Mouse (Mus musculus) midbrain, postnatal 0 days (tissue): Measurements from ENCODE around the gene Fgfrl1. TPM values are rescaled to one million over a fixed set of nuclear protein-coding genes. Genes with fewer than 3 reads are reported as not detected.
"Not testable (repeated sequence)": the region's sequence is repeated elsewhere in the genome, so short reads cannot be mapped to it uniquely, and the experiment has no call there.

Experiments
- ATAC-seq: fragments of 200-750 bp; cut with Nextera tagmentation; 2 replicates; pipeline ENCODE4 v1.8.0; 2017; ENCODE audit warnings: moderate number of reproducible peaks, mild to moderate bottlenecking, moderate TSS enrichment, moderate library complexity; ENCODE audit not compliant: low FRiP score
- DNase-seq: peaks from one replicate; pipeline ENCODE4 v3.0.0-alpha.2; 2015; ENCODE audit warnings: low spot score
- H3K27ac ChIP-seq: fragments of 300-500 bp; sonication (generic); 2 replicates; pipeline ENCODE4 v1.5.1; 2014; ENCODE audit warnings: low read depth, mild to moderate bottlenecking, low read length, mixed read lengths
- H3K27me3 ChIP-seq: fragments of 300-500 bp; sonication (generic); 2 replicates; pipeline ENCODE4 v1.6.1; 2014; ENCODE audit warnings: low read length, control low read depth, mixed read lengths; ENCODE audit not compliant: insufficient read depth
- H3K36me3 ChIP-seq: fragments of 300-500 bp; sonication (generic); 2 replicates; pipeline ENCODE4 v1.6.1; 2014; ENCODE audit warnings: low read length, control low read depth, mixed read lengths; ENCODE audit not compliant: insufficient read depth
- H3K4me1 ChIP-seq: fragments of 300-500 bp; sonication (generic); 2 replicates; pipeline ENCODE4 v1.6.1; 2014; ENCODE audit warnings: mild to moderate bottlenecking, control low read depth, antibody characterized with exemption, low read length, mixed read lengths; ENCODE audit not compliant: insufficient read depth
- H3K4me2 ChIP-seq: fragments of 300-500 bp; sonication (generic); 2 replicates; pipeline ENCODE4 v1.6.1; 2014; ENCODE audit warnings: low read depth, mild to moderate bottlenecking, low read length, mixed read lengths; ENCODE audit not compliant: poor library complexity, severe bottlenecking
- H3K4me3 ChIP-seq: fragments of 300-500 bp; sonication (generic); 2 replicates; pipeline ENCODE4 v1.5.1; 2014; ENCODE audit warnings: low read depth, mild to moderate bottlenecking, low read length, moderate library complexity
- H3K9ac ChIP-seq: fragments of 300-500 bp; sonication (generic); replicated peaks from 2 replicates; pipeline ENCODE4 v1.6.1; 2014; ENCODE audit warnings: mild to moderate bottlenecking, low read length, moderate library complexity, mixed read lengths; ENCODE audit not compliant: poor library complexity, severe bottlenecking
- H3K9me3 ChIP-seq: fragments of 300-500 bp; sonication (generic); 2 replicates; pipeline ENCODE4 v1.6.1; 2016; ENCODE audit warnings: low read length, control low read depth
- CTCF ChIP-seq: IDR thresholded peaks from 2 replicates; pipeline ENCODE4 v1.5.1; 2016; ENCODE audit warnings: antibody characterized with exemption, mild to moderate bottlenecking
- WGBS: fragments of 180-500 bp; shearing (Covaris S2); extraction: QIAGEN DNeasy Blood & Tissue Kit; methylation state at CpG from one replicate; pipeline ENCODE4 v1.1.7; 2014; 5-methylcytosine and 5-hydroxymethylcytosine counted together
- polyA plus RNA-seq: library from polyadenylated mRNA; unstranded; fragments of >200 nt; fragmentation: Nextera tagmentation; extraction: Ambion mirVana; gene quantifications from 2 replicates; pipeline ENCODE4 v1.2.1, GENCODE M21; 2015
- total RNA-seq: library from RNA; depleted of rRNA; stranded (reverse); fragments of >200 nt; gene quantifications from 2 replicates; pipeline ENCODE4 v1.2.3, GENCODE M21; 2014; rRNA removed

Gene Fgfrl1
- total and polyA plus RNA-seq, 2 experiments from 2014 or later: 5.7 to 20.4 TPM

GRCm38 (mm10) chr5:108742596-108742995 is 50.4 kb downstream of the Fgfrl1 start:
- Histone ChIP-seq H3K27ac (no peak overlapping the region), H3K4me1 (no peaks in the 10 kb centered on the region), H3K4me2 (no peak overlapping the region), H3K9ac (no peak overlapping the region), H3K36me3 (no peaks in the 10 kb centered on the region), H3K9me3 (no peaks in the 10 kb centered on the region), H3K27me3 (no peaks in the 10 kb centered on the region), H3K4me3 (no peak overlapping the region)
- DNase-seq (no peak), ATAC-seq (no peak)
- no peak for TF ChIP-seq CTCF
- 52% methylated on average over 2 of the region's 2 CpGs for WGBS

GRCm38 (mm10) chr5:108743856-108744255 is 51.7 kb downstream of the Fgfrl1 start:
- H3K4me1 ChIP-seq: no peaks in the 10 kb centered on the region
- 69% methylated on average over 2 of the region's 2 CpGs for WGBS
- H3K9me3 ChIP-seq: no peaks in the 10 kb centered on the region
- no peak overlapping the region for H3K4me2 ChIP-seq
- no peak for ATAC-seq
- no peak overlapping the region for H3K4me3 ChIP-seq
- no peak overlapping the region for H3K9ac ChIP-seq
- DNase-seq: no peak
- no peaks in the 10 kb centered on the region for H3K27me3 ChIP-seq
- H3K36me3 ChIP-seq: no peaks in the 10 kb centered on the region
- no peak overlapping the region for H3K27ac ChIP-seq
- no peak; the same call in 1 of the 2 replicates for TF ChIP-seq CTCF

DNA sequence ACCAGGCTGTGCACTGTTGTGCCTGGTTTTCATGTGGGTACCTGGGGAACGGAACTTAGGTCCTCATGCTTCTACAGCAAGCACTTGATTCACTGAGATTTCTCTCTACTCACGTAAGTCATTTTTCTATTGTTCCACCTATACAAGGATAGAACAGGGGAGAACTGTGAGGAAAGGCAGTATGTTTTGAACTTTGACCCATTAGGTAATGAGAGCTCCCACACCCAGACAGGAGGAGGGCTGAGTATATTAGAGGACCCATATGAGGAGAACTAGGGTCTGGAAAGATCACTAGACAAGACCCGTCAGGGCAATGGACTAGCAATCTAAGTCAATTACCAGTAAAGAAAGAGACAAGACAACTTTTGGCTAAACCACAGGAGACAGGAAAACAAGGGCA is 52.4 kb downstream of the Fgfrl1 start:
- no peak overlapping the region for H3K9ac ChIP-seq
- no peaks in the 10 kb centered on the region for H3K4me1 ChIP-seq
- H3K4me3 ChIP-seq: no peak overlapping the region
- no peaks in the 10 kb centered on the region for H3K27me3 ChIP-seq
- DNase-seq: no peak
- no peaks in the 10 kb centered on the region for H3K9me3 ChIP-seq
- WGBS: 85% methylated on average over 3 of the region's 3 CpGs
- no peak overlapping the region for H3K4me2 ChIP-seq
- no peaks in the 10 kb centered on the region for H3K36me3 ChIP-seq
- no peak for TF ChIP-seq CTCF
- no peak overlapping the region for H3K27ac ChIP-seq
- ATAC-seq: no peak

GRCm38 (mm10) chr5:108750328-108751210 is 58.4 kb downstream of the Fgfrl1 start:
- Histone ChIP-seq H3K4me1 (no peaks in the 10 kb centered on the region), H3K27ac (no peak overlapping the region), H3K4me2 (no peak overlapping the region), H3K4me3 (no peak overlapping the region), H3K27me3 (no peaks in the 10 kb centered on the region), H3K9me3 (no peaks in the 10 kb centered on the region), H3K9ac (no peak overlapping the region), H3K36me3 (no peaks in the 10 kb centered on the region)
- ATAC-seq (no peak), DNase-seq (no peak)
- 82% methylated on average over 5 of the region's 5 CpGs for WGBS
- TF ChIP-seq CTCF: no peak

DNA sequence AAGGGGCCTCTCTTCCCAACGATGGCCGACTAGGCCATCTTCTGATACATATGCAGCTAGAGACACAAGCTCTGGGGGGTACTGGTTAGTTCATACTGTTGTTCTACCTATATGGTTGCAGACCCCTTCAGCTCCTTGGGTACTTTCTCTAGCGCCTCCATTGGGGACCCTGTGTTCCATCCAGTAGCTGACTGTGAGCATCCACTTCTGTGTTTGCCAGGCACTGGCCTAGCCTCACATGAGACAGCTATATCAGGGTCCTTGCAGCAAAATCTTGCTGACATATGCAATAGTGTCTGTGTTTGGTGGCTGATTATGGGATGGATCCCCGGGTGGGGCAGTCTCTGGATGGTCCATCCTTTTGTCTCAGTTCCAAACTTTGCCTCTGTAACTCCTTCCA is 59.1 kb downstream of the Fgfrl1 start:
- DNase-seq, H3K4me2 ChIP-seq, H3K27ac ChIP-seq, H3K9ac ChIP-seq, H3K4me3 ChIP-seq, ATAC-seq, H3K36me3 ChIP-seq, H3K9me3 ChIP-seq, H3K27me3 ChIP-seq, H3K4me1 ChIP-seq: not testable (repeated sequence)
- 88% methylated on average over 4 of the region's 4 CpGs for WGBS

Other genes starting within 250 kb of the Fgfrl1 start
- gene Mfsd7a, start 243.5 kb upstream of the Fgfrl1 start, total RNA-seq: 0.09 and 0.22 TPM in 2 replicates
- 0.14 TPM in 1 of 2 replicates, not detected in the other for gene Mfsd7a, start 243.5 kb upstream of the Fgfrl1 start, polyA plus RNA-seq
- 34.9 and 37.5 TPM in 2 replicates for gene Pcgf3, start 231.2 kb upstream of the Fgfrl1 start, total RNA-seq
- 14.5 and 17.6 TPM in 2 replicates for gene Pcgf3, start 231.2 kb upstream of the Fgfrl1 start, polyA plus RNA-seq
- 47.2 and 66.4 TPM in 2 replicates for gene Cplx1, start 142.4 kb upstream of the Fgfrl1 start, total RNA-seq
- gene Cplx1, start 142.4 kb upstream of the Fgfrl1 start, polyA plus RNA-seq: 97.4 and 117 TPM in 2 replicates
- gene Gak, start 62.6 kb upstream of the Fgfrl1 start, total RNA-seq: 76.7 and 77.1 TPM in 2 replicates
- 46.1 and 48.6 TPM in 2 replicates for gene Gak, start 62.6 kb upstream of the Fgfrl1 start, polyA plus RNA-seq
- 34.1 and 37.6 TPM in 2 replicates for gene Tmem175, start 62.6 kb upstream of the Fgfrl1 start, total RNA-seq
- 34.2 and 41.4 TPM in 2 replicates for gene Tmem175, start 62.6 kb upstream of the Fgfrl1 start, polyA plus RNA-seq
- gene Idua, start 32.1 kb upstream of the Fgfrl1 start, total RNA-seq: 9.2 and 10.9 TPM in 2 replicates
- 8.8 and 9.8 TPM in 2 replicates for gene Idua, start 32.1 kb upstream of the Fgfrl1 start, polyA plus RNA-seq
- gene Dgkq, start 22.7 kb upstream of the Fgfrl1 start, total RNA-seq: 45.4 and 51.8 TPM in 2 replicates
- 23.5 and 23.7 TPM in 2 replicates for gene Dgkq, start 22.7 kb upstream of the Fgfrl1 start, polyA plus RNA-seq
- 9.3 and 10.1 TPM in 2 replicates for gene Slc26a1, start 16.8 kb upstream of the Fgfrl1 start, total RNA-seq
- 4.2 and 5.3 TPM in 2 replicates for gene Slc26a1, start 16.8 kb upstream of the Fgfrl1 start, polyA plus RNA-seq
- not detected in 2 replicates for gene Rnf212, start 82.6 kb downstream of the Fgfrl1 start, total RNA-seq
- gene Rnf212, start 82.6 kb downstream of the Fgfrl1 start, polyA plus RNA-seq: not detected in 2 replicates
- not detected in 2 replicates for gene Tmed11, start 103.0 kb downstream of the Fgfrl1 start, total RNA-seq
- gene Tmed11, start 103.0 kb downstream of the Fgfrl1 start, polyA plus RNA-seq: not detected in 2 replicates
- not detected in 2 replicates for gene Vmn2r8, start 116.5 kb downstream of the Fgfrl1 start, total RNA-seq
- not detected in 2 replicates for gene Vmn2r8, start 116.5 kb downstream of the Fgfrl1 start, polyA plus RNA-seq
- not detected in 2 replicates for gene Vmn2r9, start 160.2 kb downstream of the Fgfrl1 start, total RNA-seq
- gene Vmn2r9, start 160.2 kb downstream of the Fgfrl1 start, polyA plus RNA-seq: not detected in 2 replicates